Mouse (Mus musculus) liver, embryonic 16.5 days (tissue): ENCODE measurements around the gene Rbm14. TPM values are rescaled to one million over a fixed set of nuclear protein-coding genes. Genes with fewer than 3 reads are reported as not detected.

Experiments used
- polyA plus RNA-seq: library from polyadenylated mRNA; unstranded; fragments of >200 nt; fragmentation: Nextera tagmentation; extraction: Ambion mirVana; gene quantifications from 2 replicates; pipeline ENCODE4 v1.2.1, GENCODE M21; 2015

Gene Rbm14
- polyA plus RNA-seq, 1 experiment from 2014 or later, result 41.2 TPM

Other genes starting within 250 kb of the Rbm14 start
- gene Lrfn4, start 196.0 kb downstream of the Rbm14 start, polyA plus RNA-seq, result 0.23 and 0.28 TPM in 2 replicates
- gene Rce1, start 186.0 kb downstream of the Rbm14 start, polyA plus RNA-seq, result 22.5 and 23.5 TPM in 2 replicates
- 0.40 and 0.57 TPM in 2 replicates for gene Gm960, start 113.0 kb downstream of the Rbm14 start, polyA plus RNA-seq
- gene Sptbn2, start 100.5 kb downstream of the Rbm14 start, polyA plus RNA-seq, result 0.07 and 0.12 TPM in 2 replicates
- 17.6 and 18.3 TPM in 2 replicates for gene Rbm4b, start 55.1 kb downstream of the Rbm14 start, polyA plus RNA-seq
- gene Rbm4, start 17.7 kb downstream of the Rbm14 start, polyA plus RNA-seq, result 28.3 and 29.2 TPM in 2 replicates
- 11.7 and 13.7 TPM in 2 replicates for gene Gm21992, start within 50 bp of the Rbm14 start, polyA plus RNA-seq
- 55.2 and 57.1 TPM in 2 replicates for gene Ccs, start 27.7 kb upstream of the Rbm14 start, polyA plus RNA-seq
- gene Ccdc87, start 27.7 kb upstream of the Rbm14 start, polyA plus RNA-seq, result not detected in 2 replicates
- gene Ctsf, start 43.5 kb upstream of the Rbm14 start, polyA plus RNA-seq, result 27.3 and 30.5 TPM in 2 replicates
- 0.65 and 1.3 TPM in 2 replicates for gene Actn3, start 66.3 kb upstream of the Rbm14 start, polyA plus RNA-seq
- 10.5 and 10.6 TPM in 2 replicates for gene Zdhhc24, start 67.0 kb upstream of the Rbm14 start, polyA plus RNA-seq
- 0.95 and 1.2 TPM in 2 replicates for gene Bbs1, start 95.0 kb upstream of the Rbm14 start, polyA plus RNA-seq
- 44.1 and 44.2 TPM in 2 replicates for gene Dpp3, start 116.7 kb upstream of the Rbm14 start, polyA plus RNA-seq
- 0.29 and 0.31 TPM in 2 replicates for gene Peli3, start 131.5 kb upstream of the Rbm14 start, polyA plus RNA-seq
- 36.8 and 38.0 TPM in 2 replicates for gene Mrpl11, start 150.5 kb upstream of the Rbm14 start, polyA plus RNA-seq
- not detected in 2 replicates for gene Npas4, start 178.7 kb upstream of the Rbm14 start, polyA plus RNA-seq
- 0.82 and 1.6 TPM in 2 replicates for gene Slc29a2, start 212.2 kb upstream of the Rbm14 start, polyA plus RNA-seq
- 8.6 and 9.1 TPM in 2 replicates for gene B4gat1, start 227.2 kb upstream of the Rbm14 start, polyA plus RNA-seq
- 0.58 TPM in 1 of 2 replicates, not detected in the other for gene AC124502.3, start 227.3 kb upstream of the Rbm14 start, polyA plus RNA-seq
- 21.0 and 22.2 TPM in 2 replicates for gene Brms1, start 229.7 kb upstream of the Rbm14 start, polyA plus RNA-seq
- 0.13 and 0.35 TPM in 2 replicates for gene Rin1, start 238.8 kb upstream of the Rbm14 start, polyA plus RNA-seq